Mouse (Mus musculus) kidney, postnatal 36 days (tissue): ENCODE data around the gene Pim2.
"Not testable (repeated sequence)": the region's sequence is repeated elsewhere in the genome, so short reads cannot be mapped to it uniquely, and the experiment has no call there.

ENCODE experiments used
- DNase-seq, 2 experiments: peaks; one replicate each; pipeline ENCODE4 v3.0.0; 2021 to 2022; ENCODE audit warnings: mixed read lengths in 2 of 2

The Pim2 gene

GRCm38 (mm10) chrX:7909242-7909641 lies 31.2 kb downstream of the Pim2 start, which contains the start of gene Gm10490:
Gene Gm10490, plus strand, starts transcription at chrX:7909542.
- not testable (repeated sequence) for DNase-seq

DNA sequence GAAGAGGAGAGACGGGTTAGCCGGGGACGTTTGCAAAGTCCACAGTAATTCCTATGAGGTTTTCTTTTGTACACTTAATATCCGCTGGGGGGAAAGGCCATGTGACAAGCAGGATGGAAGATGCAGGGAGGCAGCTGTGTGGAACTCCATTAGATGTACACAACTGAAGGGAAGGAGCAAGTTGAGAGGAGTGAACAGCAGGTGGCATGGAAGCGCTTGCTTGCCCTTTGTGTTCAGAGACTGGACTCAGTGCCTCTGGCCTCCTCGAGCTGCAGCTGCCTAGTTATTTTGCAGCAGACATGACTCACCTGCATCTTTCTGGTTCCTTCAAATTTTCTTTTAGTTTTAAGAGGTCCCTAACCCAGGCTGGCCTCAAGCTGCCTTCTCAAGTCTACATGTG lies 32.4 kb downstream of the Pim2 start:
- DNase-seq: peak in 1 of 2 experiments; percentile 26

- peak; percentile 45 to 48 for DNase-seq
Observed at GRCm38 (mm10) chrX:7915669-7916068, 37.6 kb downstream of the Pim2 start.

- DNase-seq: not testable (repeated sequence)
Observed at GRCm38 (mm10) chrX:7917960-7918359, 39.9 kb downstream of the Pim2 start.

- no peak for DNase-seq
Observed at GRCm38 (mm10) chrX:7919601-7920383, 41.7 kb downstream of the Pim2 start, which contains the start of gene Pcsk1n. Gene Pcsk1n, plus strand, starts transcription at chrX:7919822.

DNA sequence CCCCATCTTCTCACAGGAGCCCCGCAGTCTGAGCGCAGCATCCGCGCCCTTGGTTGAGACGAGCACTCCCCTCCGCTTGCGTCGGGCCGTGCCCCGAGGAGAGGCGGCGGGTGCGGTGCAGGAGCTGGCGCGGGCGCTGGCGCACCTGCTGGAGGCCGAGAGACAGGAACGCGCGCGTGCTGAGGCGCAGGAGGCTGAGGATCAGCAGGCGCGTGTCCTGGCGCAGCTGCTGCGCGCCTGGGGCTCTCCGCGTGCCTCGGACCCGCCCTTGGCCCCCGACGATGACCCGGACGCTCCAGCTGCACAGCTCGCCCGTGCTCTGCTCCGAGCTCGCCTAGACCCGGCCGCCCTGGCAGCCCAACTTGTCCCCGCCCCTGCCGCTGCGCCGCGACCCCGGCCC lies 44.0 kb downstream of the Pim2 start:
- peak in 1 of 2 experiments; percentile 14 for DNase-seq

DNA sequence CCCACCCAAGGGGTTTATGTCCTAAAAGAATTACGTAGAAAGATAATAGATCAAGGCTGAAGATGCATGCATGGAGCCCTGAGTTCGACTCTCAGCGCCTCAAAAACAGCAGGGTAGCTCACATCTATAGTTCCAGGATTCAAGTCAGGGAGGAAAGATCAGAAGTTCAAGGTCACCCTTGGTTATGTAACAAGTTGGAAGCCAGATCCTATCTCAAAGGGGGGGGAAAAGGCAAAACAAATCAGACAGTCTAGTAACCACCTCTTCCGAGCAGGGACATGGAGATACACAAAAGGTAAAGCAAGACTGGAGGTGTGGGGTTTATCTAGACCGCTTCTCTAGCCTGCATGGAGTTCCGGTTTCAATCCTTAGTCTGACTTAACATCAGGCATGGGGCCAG lies 48.2 kb downstream of the Pim2 start:
- no peak for DNase-seq

- DNase-seq: no peak
Observed at GRCm38 (mm10) chrX:7927116-7927515, 49.1 kb downstream of the Pim2 start.

- DNase-seq: no peak
Observed at GRCm38 (mm10) chrX:7928270-7928790, 50.3 kb downstream of the Pim2 start, which contains the start of gene Eras. Gene Eras, minus strand, starts transcription at chrX:7928607.
